Mouse (Mus musculus) kidney, embryonic 15.5 days (tissue): ENCODE results near the gene Clcn6. TPM values are rescaled to one million over a fixed set of nuclear protein-coding genes. Genes with fewer than 3 reads are reported as not detected.

Source experiments
- ATAC-seq: fragments of 200-750 bp; cut with Nextera tagmentation; replicated peaks from 2 replicates; pipeline ENCODE4 v1.8.0; 2017; ENCODE audit warnings: moderate TSS enrichment; ENCODE audit not compliant: low FRiP score
- H3K27ac ChIP-seq: fragments of 300-500 bp; sonication (generic); 2 replicates; pipeline ENCODE4 v1.5.1; 2015; ENCODE audit warnings: mild to moderate bottlenecking, inconsistent platforms
- H3K27me3 ChIP-seq: fragments of 300-500 bp; sonication (generic); 2 replicates; pipeline ENCODE4 v1.6.1; 2015; ENCODE audit warnings: inconsistent platforms
- H3K36me3 ChIP-seq: fragments of 300-500 bp; sonication (generic); 2 replicates; pipeline ENCODE4 v1.6.1; 2015; ENCODE audit warnings: inconsistent platforms
- H3K4me1 ChIP-seq: fragments of 300-500 bp; sonication (generic); 2 replicates; pipeline ENCODE4 v1.6.1; 2015; ENCODE audit warnings: inconsistent platforms
- H3K4me2 ChIP-seq: fragments of 300-500 bp; sonication (generic); 2 replicates; pipeline ENCODE4 v1.6.1; 2015; ENCODE audit warnings: moderate library complexity, mild to moderate bottlenecking, inconsistent platforms
- H3K4me3 ChIP-seq: fragments of 300-500 bp; sonication (generic); replicated peaks from 2 replicates; pipeline ENCODE4 v1.5.1; 2015; ENCODE audit warnings: mild to moderate bottlenecking, inconsistent platforms
- H3K9ac ChIP-seq: fragments of 300-500 bp; sonication (generic); 2 replicates; pipeline ENCODE4 v1.6.1; 2015; ENCODE audit warnings: mild to moderate bottlenecking, inconsistent platforms
- H3K9me3 ChIP-seq: fragments of 300-500 bp; sonication (generic); replicated peaks from 2 replicates; pipeline ENCODE4 v1.6.1; 2016; ENCODE audit warnings: inconsistent platforms
- whole genome bisulfite sequencing: fragments of 180-500 bp; shearing (Covaris S2); methylation state at CpG from one replicate; pipeline ENCODE4 v1.1.7; 2015; ENCODE audit warnings: mixed read lengths; 5-methylcytosine and 5-hydroxymethylcytosine counted together
- polyA plus RNA-seq: library from polyadenylated mRNA; unstranded; fragments of >200 nt; fragmentation: Nextera tagmentation; extraction: Ambion mirVana; gene quantifications from 2 replicates; pipeline ENCODE4 v1.2.1, GENCODE M21; 2015

Gene Clcn6
- polyA plus RNA-seq, 1 experiment from 2014 or later, result 6.4 TPM

DNA sequence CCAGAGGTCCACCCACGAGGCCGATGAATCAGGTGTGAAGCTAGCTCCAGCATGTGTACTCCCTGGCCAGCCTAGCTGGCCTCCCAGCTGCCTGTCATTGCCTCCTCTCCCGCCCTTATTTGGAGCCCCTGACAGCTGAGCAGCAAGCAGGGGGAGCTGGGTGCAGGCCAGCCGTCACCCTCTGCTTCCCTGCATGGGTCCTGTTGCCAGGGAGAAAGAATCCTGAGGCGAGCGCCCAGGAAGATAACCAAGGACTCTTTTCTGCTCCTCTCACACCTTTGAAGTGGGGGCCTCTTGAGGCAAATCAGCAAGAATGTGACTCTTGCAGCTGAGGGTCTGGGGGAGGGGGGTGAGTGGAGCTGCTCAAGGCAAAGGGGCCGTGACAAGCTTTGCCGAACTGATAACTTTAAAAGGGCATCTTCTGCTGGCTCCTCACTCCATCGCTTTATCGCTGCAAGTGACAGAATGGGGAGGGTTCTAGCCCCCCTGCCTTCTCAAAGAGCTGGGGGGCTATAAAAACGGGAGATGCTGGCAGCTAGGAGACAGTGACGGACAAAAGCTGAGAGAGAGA is 38.3 kb downstream of the Clcn6 start, which contains the start of gene Nppa:
Gene Nppa (plus strand): TSS at position 521 of the 571 bp plus-strand sequence.
- no peak within 1 kb of the TSS for H3K4me3 ChIP-seq
- H3K36me3 ChIP-seq, result peaks cover 8% of the 10 kb centered on the region
- H3K4me2 ChIP-seq, result no peak within 1 kb of the TSS
- no peak within 1 kb of the TSS for H3K9ac ChIP-seq
- no peak for ATAC-seq
- H3K4me1 ChIP-seq, result no peaks in the 10 kb centered on the region
- 26% methylated on average over 12 of the region's 12 CpGs for WGBS
- H3K27me3 ChIP-seq, result no peaks in the 10 kb centered on the region
- no peaks in the 10 kb centered on the region for H3K9me3 ChIP-seq
- H3K27ac ChIP-seq, result no peak within 1 kb of the TSS

DNA sequence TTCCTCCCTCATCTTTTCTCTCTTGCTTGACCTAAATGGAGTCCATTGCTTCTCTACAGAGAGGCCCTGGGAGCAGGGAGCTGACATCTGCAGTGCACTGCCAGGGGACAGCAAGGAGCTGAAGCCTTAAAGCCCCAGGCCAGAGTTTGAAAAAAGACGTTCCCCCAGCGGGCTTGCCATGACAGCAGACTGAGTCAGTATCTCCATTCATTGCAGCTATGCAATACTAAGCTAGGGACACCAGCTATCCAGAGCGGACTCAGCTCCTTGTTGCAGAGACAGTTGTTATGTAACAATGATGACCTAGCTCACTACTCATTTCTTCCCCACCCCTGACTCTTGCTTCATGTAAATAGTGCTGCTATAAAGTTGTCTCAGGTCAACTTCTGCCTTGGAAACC is 43.3 kb downstream of the Clcn6 start:
- Histone ChIP-seq H3K4me1 (no peaks in the 10 kb centered on the region), H3K4me2 (no peak overlapping the region), H3K9ac (no peak overlapping the region), H3K4me3 (no peak overlapping the region), H3K36me3 (no peaks in the 10 kb centered on the region), H3K27me3 (no peaks in the 10 kb centered on the region), H3K9me3 (no peaks in the 10 kb centered on the region), H3K27ac (no peak overlapping the region)
- no peak for ATAC-seq
- 89% methylated on average over 3 of the region's 3 CpGs for WGBS

GRCm38 (mm10) chr4:147993571-147994095 is 45.0 kb downstream of the Clcn6 start:
- H3K4me2 ChIP-seq, result no peak overlapping the region
- H3K36me3 ChIP-seq, result no peaks in the 10 kb centered on the region
- ATAC-seq, result no peak
- no peaks in the 10 kb centered on the region for H3K4me1 ChIP-seq
- no peaks in the 10 kb centered on the region for H3K27me3 ChIP-seq
- WGBS, result 64% methylated on average over 7 of the region's 7 CpGs
- H3K4me3 ChIP-seq, result no peak overlapping the region
- no peak overlapping the region for H3K27ac ChIP-seq
- no peak overlapping the region for H3K9ac ChIP-seq
- H3K9me3 ChIP-seq, result no peaks in the 10 kb centered on the region

DNA sequence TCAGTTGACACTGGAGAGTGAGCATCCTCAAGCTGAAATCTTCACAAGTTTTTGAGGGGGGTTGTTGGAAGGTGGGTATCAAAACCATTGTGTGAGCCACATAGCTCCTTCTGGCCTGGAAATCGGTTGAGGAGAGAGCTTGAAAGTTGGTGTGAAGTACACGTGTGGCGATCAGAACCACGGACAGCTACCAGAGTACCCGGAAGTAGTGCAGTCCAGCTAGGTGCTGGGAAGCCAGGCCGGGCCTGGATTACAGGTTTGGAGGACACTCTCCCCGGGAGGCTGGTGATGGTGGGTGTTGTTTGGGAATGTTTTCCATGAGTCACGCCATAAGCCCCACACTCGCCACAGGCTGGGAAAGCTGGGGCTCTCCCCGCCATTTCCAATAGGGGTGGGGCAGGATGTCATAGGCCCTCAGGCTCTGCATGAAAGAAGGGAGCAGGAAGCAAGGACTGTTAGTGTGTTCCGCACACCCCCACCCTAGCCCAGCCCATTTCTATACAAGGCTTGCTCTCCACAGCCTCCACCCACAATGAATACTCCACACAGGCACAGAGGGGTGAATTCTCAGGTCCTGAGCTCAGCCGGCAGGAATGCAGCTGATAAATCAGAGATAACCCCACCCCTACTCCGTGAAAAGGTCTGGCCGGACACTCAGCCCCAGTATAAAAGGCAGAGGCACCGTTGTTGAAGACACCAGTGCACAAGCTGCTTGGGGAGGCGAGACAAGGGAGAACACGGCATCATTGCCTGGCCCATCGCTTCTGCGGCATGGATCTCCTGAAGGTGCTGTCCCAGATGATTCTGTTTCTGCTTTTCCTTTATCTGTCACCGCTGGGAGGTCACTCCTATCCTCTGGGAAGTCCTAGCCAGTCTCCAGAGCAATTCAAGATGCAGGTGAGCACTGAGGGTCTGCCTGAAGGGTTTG is 53.2 kb downstream of the Clcn6 start, which contains the start of gene Nppb:
Gene Nppb (plus strand): TSS at position 584 of the 928 bp plus-strand sequence.
- whole genome bisulfite sequencing, result 31% methylated on average over 20 of the region's 20 CpGs
- peak; percentile 56; the same call in 1 of the 2 replicates for ATAC-seq
- Histone ChIP-seq H3K4me2 (no peak within 1 kb of the TSS), H3K9ac (no peak within 1 kb of the TSS), H3K9me3 (no peaks in the 10 kb centered on the region), H3K4me3 (no peak within 1 kb of the TSS), H3K4me1 (no peaks in the 10 kb centered on the region), H3K27me3 (no peaks in the 10 kb centered on the region), H3K27ac (no peak within 1 kb of the TSS), H3K36me3 (no peaks in the 10 kb centered on the region)

DNA sequence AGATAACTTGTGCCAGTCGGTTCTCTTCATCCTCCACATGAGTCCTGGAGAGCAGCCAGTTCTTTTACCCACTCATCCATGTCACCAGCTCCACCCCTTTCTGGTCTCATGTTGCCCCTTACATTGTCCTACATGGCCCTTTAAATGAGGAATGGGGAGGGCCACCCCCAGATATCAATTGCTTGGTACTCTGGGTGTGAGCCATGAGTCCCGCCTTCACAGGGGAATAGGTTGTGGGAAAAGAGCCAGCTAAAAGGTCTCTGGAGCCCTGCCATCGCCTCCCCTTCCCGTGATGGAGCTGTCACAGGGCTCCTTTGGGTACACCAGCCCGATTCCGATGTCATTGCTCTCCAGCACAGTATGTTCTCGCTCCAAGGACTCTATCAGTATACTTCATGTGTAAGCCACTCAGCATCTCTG is 59.2 kb downstream of the Clcn6 start:
- no peaks in the 10 kb centered on the region; the same call in 1 of the 2 replicates for H3K9me3 ChIP-seq
- no peak overlapping the region for H3K4me3 ChIP-seq
- H3K27ac ChIP-seq, result no peak overlapping the region
- no peak for ATAC-seq
- no peaks in the 10 kb centered on the region for H3K4me1 ChIP-seq
- no peak overlapping the region for H3K9ac ChIP-seq
- WGBS, result 75% methylated on average over 7 of the region's 7 CpGs
- H3K4me2 ChIP-seq, result no peak overlapping the region
- H3K36me3 ChIP-seq, result no peaks in the 10 kb centered on the region
- H3K27me3 ChIP-seq, result no peaks in the 10 kb centered on the region

DNA sequence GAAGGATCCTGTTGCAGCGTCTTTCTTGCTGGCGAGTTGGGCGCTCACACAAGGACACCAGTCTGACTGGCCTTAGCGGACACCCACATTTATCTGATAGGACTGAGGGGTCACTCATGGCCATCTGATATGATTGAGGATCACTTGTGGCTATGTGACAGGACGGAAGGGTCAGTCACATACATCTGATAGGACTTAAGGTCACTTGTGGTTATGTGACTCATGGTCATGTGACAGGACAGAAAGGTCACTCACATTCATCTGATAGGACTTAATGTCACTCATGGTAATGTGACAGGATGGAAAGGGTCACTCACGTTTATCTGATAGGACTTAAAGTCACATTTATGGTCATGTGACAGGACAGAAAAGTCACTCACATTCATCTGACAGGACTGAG is 60.2 kb downstream of the Clcn6 start:
- Histone ChIP-seq H3K9me3 (no peaks in the 10 kb centered on the region; the same call in 1 of the 2 replicates), H3K27ac (no peak overlapping the region), H3K4me1 (no peaks in the 10 kb centered on the region), H3K4me3 (no peak overlapping the region), H3K4me2 (no peak overlapping the region), H3K36me3 (no peaks in the 10 kb centered on the region), H3K27me3 (no peaks in the 10 kb centered on the region), H3K9ac (no peak overlapping the region)
- ATAC-seq, result no peak
- 88% methylated on average over 6 of the region's 6 CpGs for whole genome bisulfite sequencing

DNA sequence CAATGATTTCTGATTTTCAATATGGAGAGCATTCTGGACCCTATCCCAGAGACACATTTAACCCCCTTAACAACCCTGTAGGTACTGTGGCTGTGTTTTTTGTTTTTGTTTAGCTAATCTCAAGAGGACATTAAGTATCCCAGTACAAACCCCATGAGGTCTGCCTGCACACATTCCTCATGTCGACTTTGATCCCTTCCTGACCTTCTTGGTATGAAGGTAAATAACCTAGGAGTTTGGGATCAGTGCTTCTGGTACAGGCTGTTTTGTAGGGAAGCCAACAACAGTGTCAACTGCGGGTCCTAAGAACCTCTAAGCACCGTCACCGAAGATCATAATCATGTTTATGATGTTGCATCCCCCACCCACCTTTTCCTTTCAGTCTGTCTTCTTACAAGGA is 60.9 kb downstream of the Clcn6 start:
- H3K9me3 ChIP-seq, result no peaks in the 10 kb centered on the region; the same call in 1 of the 2 replicates
- no peak overlapping the region for H3K4me2 ChIP-seq
- H3K27me3 ChIP-seq, result no peaks in the 10 kb centered on the region
- no peak overlapping the region for H3K27ac ChIP-seq
- no peaks in the 10 kb centered on the region for H3K4me1 ChIP-seq
- H3K36me3 ChIP-seq, result no peaks in the 10 kb centered on the region
- WGBS, result 75% methylated on average over 4 of the region's 4 CpGs
- H3K4me3 ChIP-seq, result no peak overlapping the region
- no peak for ATAC-seq
- H3K9ac ChIP-seq, result no peak overlapping the region

DNA sequence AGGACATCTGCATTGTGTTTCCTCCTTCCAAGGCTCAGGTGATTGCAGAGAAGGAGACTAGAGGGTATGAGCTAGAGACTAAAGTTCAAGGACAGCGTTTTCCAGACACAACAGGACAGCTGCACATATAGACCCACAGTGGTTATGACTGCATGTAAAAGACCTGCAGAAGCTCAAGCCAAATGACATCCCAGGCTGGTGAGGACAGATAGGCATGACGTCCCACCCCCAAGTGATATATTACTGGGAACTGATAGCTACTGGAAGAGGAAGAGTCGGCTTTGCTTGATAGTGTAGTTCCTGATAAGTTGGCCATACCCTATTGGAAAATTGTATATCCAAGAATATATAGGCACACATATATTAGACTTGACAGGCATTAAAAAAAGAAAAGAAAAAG is 62.4 kb downstream of the Clcn6 start:
- 70% methylated on average over 3 of the region's 3 CpGs for WGBS
- no peaks in the 10 kb centered on the region for H3K27me3 ChIP-seq
- no peak overlapping the region for H3K4me3 ChIP-seq
- no peak for ATAC-seq
- H3K4me2 ChIP-seq, result no peak overlapping the region
- H3K27ac ChIP-seq, result no peak overlapping the region
- H3K9ac ChIP-seq, result no peak overlapping the region
- no peaks in the 10 kb centered on the region; the same call in 1 of the 2 replicates for H3K9me3 ChIP-seq
- H3K36me3 ChIP-seq, result no peaks in the 10 kb centered on the region
- no peaks in the 10 kb centered on the region for H3K4me1 ChIP-seq

- 63% methylated on average over 9 of the region's 9 CpGs for WGBS
- Histone ChIP-seq H3K27ac (no peak overlapping the region), H3K4me1 (no peaks in the 10 kb centered on the region), H3K27me3 (no peaks in the 10 kb centered on the region), H3K9ac (no peak overlapping the region), H3K9me3 (no peaks in the 10 kb centered on the region), H3K4me2 (no peak overlapping the region), H3K4me3 (no peak overlapping the region), H3K36me3 (no peaks in the 10 kb centered on the region)
- no peak for ATAC-seq
Measured at GRCm38 (mm10) chr4:147969337-147969736, 69.3 kb downstream of the Clcn6 start.

DNA sequence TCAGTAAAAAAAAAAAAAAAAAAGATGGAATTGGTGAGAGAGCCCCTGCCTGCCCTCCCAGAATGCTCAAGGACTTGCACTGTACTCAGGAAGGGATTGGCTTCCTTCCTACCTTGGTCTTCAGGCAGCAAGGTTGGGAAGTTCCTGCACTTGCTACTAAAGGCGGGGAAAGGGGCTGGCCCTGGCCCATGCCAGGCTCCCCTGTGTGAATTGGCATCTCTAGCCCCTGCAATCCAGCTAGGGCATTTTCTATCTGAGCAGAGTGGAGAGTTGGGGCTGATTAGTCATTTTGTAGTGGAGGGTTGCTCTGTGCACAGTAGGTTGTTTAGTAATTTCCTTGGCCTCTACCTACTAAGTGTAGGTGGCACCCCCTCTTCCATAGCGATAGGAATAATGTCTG is 69.8 kb downstream of the Clcn6 start:
- Histone ChIP-seq H3K9me3 (no peaks in the 10 kb centered on the region), H3K4me1 (no peaks in the 10 kb centered on the region), H3K4me2 (no peak overlapping the region), H3K27ac (no peak overlapping the region), H3K4me3 (no peak overlapping the region), H3K36me3 (no peaks in the 10 kb centered on the region), H3K9ac (no peak overlapping the region), H3K27me3 (no peaks in the 10 kb centered on the region)
- 74% methylated on average over 2 of the region's 2 CpGs for WGBS
- no peak for ATAC-seq

DNA sequence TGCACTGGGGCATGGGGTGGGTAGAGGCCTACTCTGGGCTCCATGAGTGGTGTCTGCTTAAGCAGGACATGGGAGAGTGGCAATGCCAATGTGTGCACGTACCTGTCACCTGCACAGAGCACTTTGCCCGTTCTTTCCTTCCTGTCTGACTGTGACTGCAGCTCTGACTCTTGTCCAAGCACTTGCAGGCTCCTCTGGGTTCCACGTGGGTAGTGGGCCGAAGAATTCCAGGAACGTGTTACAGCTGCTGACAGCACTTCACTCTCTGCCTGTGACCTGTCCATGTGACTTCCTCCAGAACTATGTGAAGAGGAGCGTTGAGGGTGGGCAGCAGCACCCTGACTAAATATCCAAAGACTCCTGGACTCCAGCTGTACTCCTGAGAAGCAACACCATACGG is 72.9 kb downstream of the Clcn6 start:
- no peak overlapping the region for H3K4me2 ChIP-seq
- no peaks in the 10 kb centered on the region for H3K27me3 ChIP-seq
- no peaks in the 10 kb centered on the region for H3K4me1 ChIP-seq
- no peaks in the 10 kb centered on the region for H3K9me3 ChIP-seq
- H3K27ac ChIP-seq, result no peak overlapping the region
- no peak for ATAC-seq
- WGBS, result 62% methylated on average over 7 of the region's 7 CpGs
- no peaks in the 10 kb centered on the region for H3K36me3 ChIP-seq
- no peak overlapping the region for H3K9ac ChIP-seq
- no peak overlapping the region for H3K4me3 ChIP-seq

DNA sequence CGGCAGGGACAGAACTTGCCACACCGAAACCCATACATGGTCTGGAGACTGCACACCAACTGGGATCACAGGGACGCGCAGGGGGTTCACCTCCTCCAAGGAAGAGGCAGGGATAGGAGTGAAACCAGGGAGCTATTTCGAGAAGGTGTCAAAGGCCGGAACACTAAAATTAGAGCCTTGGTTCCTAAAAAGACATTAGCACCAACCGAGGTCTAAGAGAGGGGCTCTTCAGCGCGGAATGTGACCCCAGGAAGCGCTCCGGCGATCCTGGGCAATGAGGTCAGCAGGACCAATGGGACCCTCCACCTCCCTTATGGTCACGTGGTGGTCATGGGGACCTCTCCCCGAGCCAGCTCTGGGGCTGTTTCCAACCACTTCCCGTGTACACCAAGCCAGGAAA is 75.0 kb downstream of the Clcn6 start:
- H3K9ac ChIP-seq, result no peak overlapping the region
- H3K27ac ChIP-seq, result no peak overlapping the region
- 77% methylated on average over 15 of the region's 15 CpGs for WGBS
- no peak overlapping the region for H3K4me2 ChIP-seq
- H3K27me3 ChIP-seq, result no peaks in the 10 kb centered on the region
- H3K36me3 ChIP-seq, result no peaks in the 10 kb centered on the region
- H3K9me3 ChIP-seq, result no peaks in the 10 kb centered on the region
- H3K4me1 ChIP-seq, result no peaks in the 10 kb centered on the region
- no peak for ATAC-seq
- H3K4me3 ChIP-seq, result no peak overlapping the region
